Mouse (Mus musculus) urinary bladder, adult 18-20 months (tissue): ENCODE measurements around the gene Gabpb1.

ENCODE experiments used
- DNase-seq, 2 experiments: peaks; one replicate each; pipeline ENCODE4 v3.0.0; 2022; ENCODE audit warnings: low spot score in 2 of 2, mixed read lengths in 2 of 2

Gene Gabpb1

GRCm38 (mm10) chr2:126676122-126676515 is at the start of gene Gabpb1:
TSS of gene Gabpb1 (minus strand) at chr2:126676337.
- DNase-seq = no peak

- no peak for DNase-seq
Observed at GRCm38 (mm10) chr2:126712950-126713349, 36.8 kb upstream of the Gabpb1 start.

- no peak for DNase-seq
Observed at GRCm38 (mm10) chr2:126712526-126712925, 36.4 kb upstream of the Gabpb1 start.

GRCm38 (mm10) chr2:126708361-126708760 is 32.2 kb upstream of the Gabpb1 start:
- no peak for DNase-seq

GRCm38 (mm10) chr2:126707438-126707779 is 31.3 kb upstream of the Gabpb1 start:
- DNase-seq = no peak

GRCm38 (mm10) chr2:126706759-126707437 is 30.8 kb upstream of the Gabpb1 start, which contains the start of gene Usp8:
TSS of gene Usp8 (plus strand) at chr2:126707328.
- peak; percentile 96 to 97 for DNase-seq

GRCm38 (mm10) chr2:126695285-126695684 is 19.1 kb upstream of the Gabpb1 start:
- DNase-seq = no peak

- no peak for DNase-seq
Observed at GRCm38 (mm10) chr2:126691290-126691689, 15.2 kb upstream of the Gabpb1 start.

GRCm38 (mm10) chr2:126682937-126683336 is 6.8 kb upstream of the Gabpb1 start:
- DNase-seq = no peak

GRCm38 (mm10) chr2:126682333-126682732 is 6.2 kb upstream of the Gabpb1 start:
- no peak for DNase-seq

GRCm38 (mm10) chr2:126677366-126677765 is 1.2 kb upstream of the Gabpb1 start:
- DNase-seq = no peak

- DNase-seq = peak; percentile 78 to 90
Observed at GRCm38 (mm10) chr2:126675169-126676121, 692 bp downstream of the Gabpb1 start.

- peak; percentile 17 to 69 for DNase-seq
Observed at GRCm38 (mm10) chr2:126674441-126675168, 1.5 kb downstream of the Gabpb1 start.

- no peak for DNase-seq
Observed at GRCm38 (mm10) chr2:126673317-126674242, 2.6 kb downstream of the Gabpb1 start.

- DNase-seq = no peak
Observed at GRCm38 (mm10) chr2:126668621-126669252, 7.4 kb downstream of the Gabpb1 start.

- DNase-seq = no peak
Observed at GRCm38 (mm10) chr2:126665984-126666383, 10.2 kb downstream of the Gabpb1 start.

GRCm38 (mm10) chr2:126663481-126663880 is 12.7 kb downstream of the Gabpb1 start:
- DNase-seq = no peak

GRCm38 (mm10) chr2:126652929-126653328 is 23.2 kb downstream of the Gabpb1 start:
- no peak for DNase-seq

GRCm38 (mm10) chr2:126647762-126648161 is 28.4 kb downstream of the Gabpb1 start:
- no peak for DNase-seq

GRCm38 (mm10) chr2:126646461-126646860 is 29.7 kb downstream of the Gabpb1 start:
- DNase-seq = no peak
